Mouse (Mus musculus) A20 (cell line): ENCODE results near the gene Galnt18.
A peak's percentile ranks its signal among the peaks of the same experiment; 100 is the strongest.

Experiments
- DNase-seq: peaks from one replicate; pipeline ENCODE4 v3.0.0-alpha.2; 2011; ENCODE audit warnings: low read depth, low spot score

The Galnt18 gene

DNA sequence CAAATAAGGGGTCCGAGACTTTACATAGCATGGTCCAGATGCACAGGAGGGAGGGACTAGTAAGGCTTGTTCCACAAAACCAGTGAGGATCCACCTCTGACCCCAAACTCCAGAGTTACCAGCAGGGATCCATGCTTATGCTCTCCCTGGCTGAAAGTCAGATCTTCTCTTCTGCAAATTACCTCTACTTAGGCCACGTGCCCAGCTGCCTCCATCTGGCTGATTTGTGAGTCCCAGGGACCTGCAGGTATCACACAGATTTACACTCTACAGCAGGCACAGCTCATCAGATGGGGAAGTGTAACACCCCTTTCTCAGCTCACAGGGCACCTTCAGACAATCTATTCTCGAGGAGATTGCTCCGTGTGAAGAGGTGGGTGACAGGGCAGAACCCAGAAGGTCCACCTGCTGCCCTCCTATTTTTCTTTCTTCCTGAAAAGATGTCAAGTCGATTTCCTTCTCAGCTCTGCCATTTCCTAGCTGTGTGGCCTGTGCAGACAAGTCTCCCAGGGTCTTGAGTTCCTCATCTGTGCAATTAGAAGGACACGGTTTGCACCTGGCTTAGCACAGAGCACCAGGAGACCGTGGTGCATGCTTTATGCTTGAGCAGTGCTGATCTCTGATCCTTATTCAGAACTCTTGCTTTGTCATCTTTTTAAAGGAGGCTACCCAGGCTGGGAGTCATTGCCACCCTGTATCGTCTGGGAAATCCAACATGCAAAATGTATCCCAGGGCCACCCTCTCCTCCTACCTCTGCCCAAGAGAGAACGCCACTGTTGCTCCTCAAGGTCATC is 216.3 kb downstream of the Galnt18 start:
- DNase-seq: no peak

DNA sequence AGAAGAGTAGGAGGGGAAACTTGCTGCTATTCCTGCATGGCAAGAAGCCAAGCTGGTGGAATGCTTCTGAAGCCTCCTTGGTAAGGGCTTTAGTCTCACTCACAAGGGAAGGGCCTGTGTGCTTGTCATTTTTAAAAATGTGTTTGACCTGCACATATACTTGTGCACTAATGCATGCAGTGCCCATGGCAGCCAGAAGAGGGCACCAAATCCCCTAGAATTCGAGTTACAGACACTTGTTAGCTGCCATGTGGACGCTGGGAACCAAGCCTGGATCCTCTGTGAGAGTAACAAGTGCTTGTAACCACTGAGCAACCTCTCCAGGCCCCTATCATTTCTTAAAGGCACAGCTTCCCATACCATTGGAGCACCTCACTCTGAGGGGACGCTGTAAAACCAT is 219.7 kb downstream of the Galnt18 start:
- peak; percentile 4 for DNase-seq

DNA sequence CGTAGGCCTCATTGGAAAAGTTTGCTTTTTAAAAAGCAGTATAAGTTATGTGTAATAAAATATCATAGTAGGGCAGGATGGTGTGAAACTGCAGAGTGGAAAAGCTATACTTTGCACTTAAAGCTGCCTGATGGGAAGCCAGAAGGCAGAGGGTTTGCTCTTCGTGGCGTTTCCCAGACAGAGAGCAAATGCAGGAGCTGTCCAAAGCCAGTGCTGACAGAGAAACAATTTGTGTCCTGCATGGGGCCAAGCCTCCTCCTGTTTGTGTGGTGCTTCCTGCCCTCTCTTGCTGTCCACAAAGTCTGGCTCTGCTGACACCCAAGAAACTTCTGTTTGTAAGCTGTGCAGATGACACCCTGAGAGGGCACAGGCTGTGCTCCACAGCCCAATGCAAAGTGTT is 220.8 kb downstream of the Galnt18 start:
- no peak for DNase-seq

- DNase-seq: no peak
Measured at GRCm38 (mm10) chr7:111550987-111551386, 228.8 kb downstream of the Galnt18 start.

- DNase-seq: no peak
Measured at GRCm38 (mm10) chr7:111547069-111547468, 232.7 kb downstream of the Galnt18 start.

- no peak for DNase-seq
Measured at GRCm38 (mm10) chr7:111545614-111546013, 234.2 kb downstream of the Galnt18 start.

DNA sequence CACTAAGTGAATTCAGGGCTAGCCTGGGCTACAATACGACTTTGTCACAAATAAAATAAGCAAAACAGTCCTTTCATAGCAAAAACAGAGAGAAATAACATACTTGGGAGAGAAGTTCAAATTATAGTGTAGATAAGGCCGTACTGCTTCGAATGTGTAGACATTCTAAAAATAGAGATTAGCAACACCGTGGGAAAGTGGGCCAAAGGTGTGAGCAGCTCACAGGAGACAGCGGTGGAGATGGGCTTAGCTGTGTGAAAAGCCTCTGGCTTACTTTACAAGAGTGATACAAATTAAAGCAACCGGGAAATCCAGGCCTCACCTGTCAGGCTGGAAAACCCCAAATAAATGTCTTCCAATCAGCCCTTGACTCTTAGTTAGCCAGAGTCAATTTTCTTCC is 241.8 kb downstream of the Galnt18 start:
- no peak for DNase-seq

- no peak for DNase-seq
Measured at GRCm38 (mm10) chr7:111534826-111535405, 244.9 kb downstream of the Galnt18 start.

DNA sequence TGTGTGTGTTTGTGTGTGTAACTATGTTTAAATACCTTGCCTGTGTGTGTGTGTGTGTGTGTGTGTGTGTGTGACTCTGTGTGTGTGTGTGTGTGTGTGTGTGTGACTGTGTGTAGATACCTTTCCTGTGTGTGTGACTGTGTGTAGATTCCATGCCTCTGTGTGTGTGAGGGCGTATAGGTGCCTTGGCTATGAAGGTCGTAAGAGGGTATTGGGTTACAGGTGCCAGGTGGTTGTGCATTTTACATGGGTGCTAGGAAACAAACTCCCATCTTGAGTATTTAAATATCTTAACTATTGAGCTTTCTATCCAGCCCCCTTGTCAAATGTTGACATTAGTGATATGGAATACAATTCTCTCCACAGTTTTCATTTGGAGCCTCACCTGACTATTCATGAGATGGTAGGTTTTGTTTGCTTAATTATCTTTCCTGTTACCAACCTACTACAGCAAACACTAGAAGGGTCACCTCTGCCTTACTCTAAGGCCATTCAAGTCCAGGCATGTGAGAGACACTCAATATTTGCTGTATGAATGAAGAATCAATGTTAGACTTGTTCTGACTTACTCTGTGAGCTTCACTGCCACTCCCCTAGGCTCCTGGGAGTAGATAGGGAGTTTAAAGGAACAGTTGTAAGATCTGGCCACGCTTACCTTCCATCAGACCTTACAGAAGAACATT is 250.7 kb downstream of the Galnt18 start:
- DNase-seq: no peak

DNA sequence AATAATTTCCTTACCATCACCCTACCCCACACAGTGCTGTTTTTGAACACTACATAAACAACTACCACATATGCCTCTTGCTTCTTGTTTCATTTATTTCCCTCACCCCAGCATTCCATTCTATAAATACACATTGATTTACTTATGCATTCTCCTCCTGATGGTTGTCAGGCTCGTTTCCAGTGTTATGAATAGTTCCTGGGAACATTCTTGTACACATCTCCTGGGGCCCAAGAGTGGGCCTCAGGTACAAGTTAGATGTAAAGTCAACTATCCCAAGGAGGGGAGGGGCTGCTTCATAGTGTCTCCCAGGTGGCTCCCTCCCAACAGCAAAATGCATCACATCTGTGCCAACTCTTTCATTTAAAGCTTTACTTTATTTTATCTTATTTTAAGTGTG is 251.3 kb downstream of the Galnt18 start:
- no peak for DNase-seq

DNA sequence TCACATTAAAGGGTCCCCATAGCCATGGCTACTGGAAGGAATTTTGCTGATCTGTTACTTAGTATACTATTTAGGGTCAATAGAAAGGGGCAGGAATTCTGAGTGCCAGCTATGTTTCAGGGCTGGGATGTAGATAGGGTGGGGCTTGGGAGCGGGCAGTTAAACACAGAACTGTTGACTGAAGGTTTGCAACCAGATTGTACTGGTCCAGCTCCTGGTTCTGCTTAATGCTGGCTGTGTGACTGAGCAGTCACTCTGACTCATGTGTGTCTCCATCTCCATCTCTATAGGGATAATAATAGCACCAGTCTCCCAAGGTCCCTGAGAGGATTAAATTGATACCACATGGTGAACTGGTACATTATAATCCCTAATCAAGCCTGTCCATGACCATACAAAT is 258.9 kb downstream of the Galnt18 start:
- no peak for DNase-seq

GRCm38 (mm10) chr7:111518581-111519242 is 261.1 kb downstream of the Galnt18 start:
- DNase-seq: no peak

DNA sequence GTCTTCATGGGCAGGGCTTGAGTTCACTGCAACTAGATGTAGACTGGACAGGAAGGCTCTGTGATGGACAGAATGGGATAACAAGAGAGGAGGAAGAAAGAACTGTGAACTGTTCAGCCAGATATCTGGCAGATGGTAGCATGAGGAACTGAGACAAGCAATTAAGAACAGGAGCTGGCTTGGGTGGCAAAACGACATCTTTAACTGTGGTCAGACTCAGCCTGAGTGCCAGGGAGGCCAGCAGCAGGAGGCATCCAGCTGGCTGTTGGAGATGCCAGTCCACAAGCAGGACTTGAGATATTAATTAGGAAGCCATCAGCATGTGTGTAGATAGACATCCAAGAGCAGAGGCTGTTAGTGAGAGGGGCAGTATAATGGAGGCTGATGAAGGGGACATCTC is 262.9 kb downstream of the Galnt18 start:
- no peak for DNase-seq

GRCm38 (mm10) chr7:111515471-111515870 is 264.3 kb downstream of the Galnt18 start:
- DNase-seq: no peak

DNA sequence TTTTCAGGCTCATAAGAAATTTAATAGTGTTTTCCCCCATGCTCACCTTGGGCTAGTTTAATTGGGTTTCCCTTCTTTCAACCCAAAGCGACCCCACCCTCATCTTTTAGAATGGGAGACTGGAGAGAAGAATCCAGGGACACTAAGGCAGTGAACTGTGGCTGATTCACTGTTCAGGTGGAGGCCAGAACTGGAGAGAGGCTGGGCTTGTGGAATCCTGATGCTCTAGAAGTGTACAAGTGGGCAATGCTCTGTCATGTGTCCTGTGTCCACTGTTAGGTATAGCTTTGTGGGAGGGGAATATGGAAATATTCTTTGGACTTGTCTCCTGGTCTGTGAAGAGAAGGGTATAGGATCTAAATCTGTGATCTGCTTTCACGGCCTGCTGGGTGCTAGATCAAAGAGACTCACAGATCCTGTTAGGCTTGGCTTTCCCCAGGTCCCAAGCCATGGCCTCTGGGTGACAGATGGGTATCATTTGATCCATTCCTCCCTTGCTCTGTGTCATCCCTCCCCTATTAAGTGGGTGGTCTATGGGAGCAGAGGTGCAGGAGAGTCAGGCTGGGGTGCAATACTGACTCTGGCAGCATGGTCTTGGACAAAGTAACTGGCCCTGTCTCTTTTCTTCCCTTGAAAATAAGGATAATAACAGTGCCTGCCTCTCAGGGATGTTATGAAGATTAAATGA is 270.5 kb downstream of the Galnt18 start:
- no peak for DNase-seq

GRCm38 (mm10) chr7:111500616-111501015 is 279.2 kb downstream of the Galnt18 start:
- DNase-seq: no peak

DNA sequence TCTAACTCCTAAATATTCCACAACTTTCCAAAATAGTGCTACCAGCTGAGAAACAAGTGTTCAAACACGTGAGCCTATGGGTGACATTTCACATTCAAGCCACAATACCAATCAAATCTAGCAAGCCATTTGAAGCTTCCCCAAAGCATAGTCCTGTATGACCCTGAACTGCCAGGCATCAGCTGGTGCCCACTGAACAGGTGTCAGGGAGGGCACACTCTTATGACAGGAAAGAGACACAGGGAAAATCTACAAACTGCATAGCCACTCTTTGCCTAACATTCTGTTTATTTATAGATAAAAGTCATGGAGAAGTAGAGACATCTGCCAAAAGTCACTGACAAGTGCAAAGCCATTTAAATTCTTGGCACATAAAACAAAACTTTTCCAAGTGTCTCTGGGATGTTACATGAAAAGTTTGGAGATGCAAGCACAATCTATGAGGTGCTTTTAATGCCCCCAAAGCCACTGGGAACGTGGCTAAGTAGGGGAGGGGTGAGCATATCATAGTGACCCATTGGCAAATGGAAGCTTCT is 280.5 kb downstream of the Galnt18 start:
- DNase-seq: no peak

DNA sequence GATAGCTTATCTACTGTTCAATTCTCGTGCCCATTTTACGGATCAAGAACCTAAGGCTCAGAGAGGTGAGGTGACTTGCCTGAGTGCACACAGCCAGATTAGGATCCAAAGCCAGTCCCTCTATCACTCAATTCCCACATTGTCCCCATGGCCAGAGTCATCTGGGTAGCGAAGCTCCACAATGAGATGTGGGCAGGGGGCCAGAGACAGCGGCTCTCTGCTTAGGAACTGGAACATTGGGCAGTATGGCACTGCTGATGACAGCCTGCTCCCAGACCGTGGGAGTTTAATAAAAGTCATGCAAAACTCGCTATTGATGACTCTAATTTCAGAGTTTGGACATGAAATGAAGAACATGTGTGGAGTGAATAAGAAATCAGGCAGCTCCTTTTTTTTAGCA is 282.6 kb downstream of the Galnt18 start:
- DNase-seq: no peak

DNA sequence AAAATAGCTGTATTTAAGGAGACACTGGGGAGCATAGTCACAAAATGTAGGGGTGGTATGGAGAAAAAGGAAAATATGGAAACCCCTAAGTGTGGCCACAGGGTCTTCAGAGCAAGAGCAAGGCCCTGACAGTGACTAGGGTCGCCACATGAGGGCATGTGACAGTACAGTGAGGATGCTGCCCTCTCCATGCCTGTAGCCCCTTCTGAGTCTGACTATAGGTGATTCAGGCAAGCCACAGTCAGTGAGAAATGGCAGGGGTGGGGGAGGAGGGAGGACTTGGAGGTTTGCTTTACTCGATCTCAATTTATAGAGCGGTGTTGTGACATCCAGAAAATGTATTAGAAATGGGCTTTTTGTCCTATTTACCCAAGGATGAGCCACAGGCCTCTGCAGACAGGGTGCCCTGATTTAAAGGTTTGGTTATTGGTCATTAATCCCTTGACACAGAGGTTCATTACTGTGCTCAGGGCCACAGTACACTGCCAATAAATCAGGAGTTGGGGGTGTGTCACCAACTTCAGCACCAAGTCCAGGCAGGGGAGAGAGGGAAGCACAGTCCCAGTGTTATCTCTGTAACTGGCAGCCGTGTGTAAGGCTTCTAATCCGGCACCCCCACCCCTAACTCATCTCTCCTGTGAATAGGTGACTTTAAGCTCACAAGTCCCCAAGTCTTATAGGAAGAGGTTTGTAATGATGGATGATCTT is 287.4 kb downstream of the Galnt18 start:
- no peak for DNase-seq

- DNase-seq: no peak
Measured at GRCm38 (mm10) chr7:111491566-111491965, 288.2 kb downstream of the Galnt18 start.

GRCm38 (mm10) chr7:111486811-111487333 is 292.9 kb downstream of the Galnt18 start:
- no peak for DNase-seq
